Mouse (Mus musculus) cerebellum, adult 9-10 months (tissue): ENCODE data around the gene 9130213A22Rik.
A peak's percentile ranks its signal among the peaks of the same experiment; 100 is the strongest.

Experiments used
- DNase-seq: peaks from one replicate; pipeline ENCODE4 v3.0.0; 2022

The 9130213A22Rik gene

GRCm38 (mm10) chr11:69073065-69073888, 49.1 kb downstream of the 9130213A22Rik start:
- DNase-seq = peak; percentile 97

- no peak for DNase-seq
Measured at GRCm38 (mm10) chr11:69072666-69073064, 49.7 kb downstream of the 9130213A22Rik start.

GRCm38 (mm10) chr11:69072234-69072633, 50.2 kb downstream of the 9130213A22Rik start:
- DNase-seq = peak; percentile 65

- no peak for DNase-seq
Measured at GRCm38 (mm10) chr11:69071262-69071661, 51.1 kb downstream of the 9130213A22Rik start.

GRCm38 (mm10) chr11:69070590-69071222, 51.7 kb downstream of the 9130213A22Rik start, which contains the start of gene Tmem107:
Gene Tmem107 (plus strand): TSS chr11:69070806.
- DNase-seq = peak; percentile 95

GRCm38 (mm10) chr11:69070093-69070492, 52.3 kb downstream of the 9130213A22Rik start:
- peak; percentile 60 for DNase-seq
